Mouse (Mus musculus) myocyte (in vitro differentiated cells): ENCODE results near the gene Pex7. TPM values are rescaled to one million over a fixed set of nuclear protein-coding genes. Genes with fewer than 3 reads are reported as not detected.

ENCODE experiments used
- H3K27me3 ChIP-seq: one replicate; pipeline ENCODE4 v1.6.1; 2011; ENCODE audit not compliant: control insufficient read depth, insufficient read depth, insufficient read length
- H3K36me3 ChIP-seq: one replicate; pipeline ENCODE4 v1.6.1; 2011; ENCODE audit not compliant: control insufficient read depth, insufficient read depth
- H3K4me2 ChIP-seq: one replicate; pipeline ENCODE4 v1.6.1; 2011; ENCODE audit warnings: low read depth, control low read depth
- H3K4me3 ChIP-seq: one replicate; pipeline ENCODE4 v1.5.1; 2011; ENCODE audit warnings: mild to moderate bottlenecking, control low read depth, moderate library complexity
- H3K79me2 ChIP-seq: one replicate; pipeline ENCODE4 v1.6.1; 2011; ENCODE audit not compliant: control insufficient read depth, insufficient read depth
- H3ac ChIP-seq: one replicate; pipeline ENCODE4 v1.6.1; 2011; ENCODE audit not compliant: control insufficient read depth, insufficient read length
- CEBPB ChIP-seq: IDR thresholded peaks from 2 replicates; pipeline ENCODE4 v1.6.1; 2011; ENCODE audit warnings: mild to moderate bottlenecking, moderate library complexity; ENCODE audit not compliant: poor library complexity, insufficient read depth, severe bottlenecking
- E2F4 ChIP-seq: IDR thresholded peaks from one replicate; pipeline ENCODE4 v1.6.1; 2011; ENCODE audit warnings: mild to moderate bottlenecking, control low read depth, moderate library complexity; ENCODE audit not compliant: insufficient read depth
- MAX ChIP-seq: IDR thresholded peaks from one replicate; pipeline ENCODE4 v1.6.1; 2011; ENCODE audit warnings: low read depth, mild to moderate bottlenecking, control low read depth
- MYOD1 ChIP-seq, 3 experiments: IDR thresholded peaks; one replicate each; pipeline ENCODE4 v1.6.1; 2011; ENCODE audit warnings: control low read depth in 2 of 3, low read depth in 2 of 3, mild to moderate bottlenecking in 2 of 3, moderate library complexity in 1 of 3; ENCODE audit not compliant: insufficient read length in 2 of 3, control insufficient read depth in 1 of 3
- MYOG ChIP-seq, 3 experiments: IDR thresholded peaks; one replicate each; pipeline ENCODE4 v1.6.1; 2011; ENCODE audit warnings: control low read depth in 2 of 3, low read depth in 2 of 3, mild to moderate bottlenecking in 2 of 3; ENCODE audit not compliant: insufficient read length in 2 of 3, control insufficient read depth in 1 of 3, insufficient read depth in 1 of 3
- POLR2A ChIP-seq: IDR thresholded peaks from one replicate; pipeline ENCODE4 v1.6.1; 2011; ENCODE audit warnings: low read depth, mild to moderate bottlenecking, control low read depth, moderate library complexity; ENCODE audit not compliant: insufficient read length
- POLR2AphosphoS2 ChIP-seq: IDR thresholded peaks from one replicate; pipeline ENCODE4 v1.6.1; 2011; ENCODE audit warnings: low read depth, control low read depth; ENCODE audit not compliant: insufficient read length
- REST ChIP-seq: IDR thresholded peaks from one replicate; pipeline ENCODE4 v1.6.1; 2011; ENCODE audit warnings: mild to moderate bottlenecking, control low read depth, moderate library complexity; ENCODE audit not compliant: insufficient read depth, insufficient read length
- SRF ChIP-seq: IDR thresholded peaks from one replicate; pipeline ENCODE4 v1.6.1; 2011; ENCODE audit warnings: low read depth; ENCODE audit not compliant: control insufficient read depth, insufficient read length
- TCF12 ChIP-seq: IDR thresholded peaks from one replicate; pipeline ENCODE4 v1.6.1; 2011; ENCODE audit warnings: mild to moderate bottlenecking, control low read depth; ENCODE audit not compliant: poor library complexity, insufficient read depth, severe bottlenecking
- TCF3 ChIP-seq: IDR thresholded peaks from one replicate; pipeline ENCODE4 v1.6.1; 2011; ENCODE audit warnings: low read depth, control low read depth; ENCODE audit not compliant: insufficient read length
- USF1 ChIP-seq: IDR thresholded peaks from one replicate; pipeline ENCODE4 v1.6.1; 2011; ENCODE audit warnings: low read depth, mild to moderate bottlenecking, control low read depth, moderate library complexity
- polyA plus RNA-seq: library from polyadenylated mRNA; unstranded; fragments of >200 nt; fragmentation: generic; extraction: Trizol; gene quantifications from one replicate; pipeline ENCODE4 v1.2.1, GENCODE M21; 2012; ENCODE audit warnings: missing spikeins

Pex7 gene
- polyA plus RNA-seq, 1 experiment = 7.9 TPM

GRCm38 (mm10) chr10:19893146-19893545 is 14.3 kb downstream of the Pex7 start:
- TF ChIP-seq CEBPB = no peak
- TF ChIP-seq TCF3 = no peak
- no peak for TF ChIP-seq MAX
- no peak for TF ChIP-seq POLR2AphosphoS2
- no peak for TF ChIP-seq MYOD1 (IDR thresholded peaks at IDR 0.05; ENCODE audit: control insufficient read depth in 1 of 3, insufficient read length in 2 of 3, low read depth in 2 of 3)
- TF ChIP-seq MYOG (IDR thresholded peaks at IDR 0.05; ENCODE audit: control insufficient read depth in 1 of 3, insufficient read depth in 1 of 3, insufficient read length in 2 of 3, low read depth in 2 of 3) = no peak
- no peaks in the 10 kb centered on the region for H3K79me2 ChIP-seq

GRCm38 (mm10) chr10:19891686-19892085 is 15.8 kb downstream of the Pex7 start:
- no peaks in the 10 kb centered on the region for H3K79me2 ChIP-seq
- no peak overlapping the region for H3K4me2 ChIP-seq
- TF ChIP-seq CEBPB = no peak
- no peak for TF ChIP-seq USF1
- no peaks in the 10 kb centered on the region for H3K27me3 ChIP-seq
- H3ac ChIP-seq = no peak overlapping the region
- no peaks in the 10 kb centered on the region for H3K36me3 ChIP-seq
- H3K4me3 ChIP-seq = no peak overlapping the region

More at GRCm38 (mm10) chr10:19893146-19893545, 14.3 kb downstream of the Pex7 start:
- Histone ChIP-seq H3K4me2 (no peak overlapping the region), H3K36me3 (no peaks in the 10 kb centered on the region), H3K4me3 (no peak overlapping the region), H3ac (no peak overlapping the region), H3K27me3 (no peaks in the 10 kb centered on the region)

DNA sequence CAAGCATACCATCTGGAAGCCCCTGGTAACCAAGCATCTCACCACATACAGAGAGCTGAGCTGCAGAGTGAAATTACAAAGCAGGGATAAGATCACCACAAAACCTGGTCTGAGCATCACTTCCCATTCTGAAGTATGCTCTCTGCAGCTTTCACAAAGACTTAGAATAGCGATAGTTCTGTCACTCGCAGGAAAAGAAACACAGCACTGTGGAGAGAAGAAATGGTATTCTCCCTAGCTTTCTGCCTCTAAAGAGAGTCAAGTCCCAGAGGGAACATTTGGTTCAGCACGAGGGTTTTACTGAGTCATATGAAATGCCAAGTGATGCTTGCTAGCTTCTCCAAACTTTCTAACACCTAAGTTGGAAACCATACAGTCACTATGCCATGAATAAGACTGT is 17.6 kb downstream of the Pex7 start:
- no peak overlapping the region for H3K4me3 ChIP-seq
- no peak overlapping the region for H3K4me2 ChIP-seq
- no peak overlapping the region for H3ac ChIP-seq
- H3K27me3 ChIP-seq = no peaks in the 10 kb centered on the region
- no peaks in the 10 kb centered on the region for H3K36me3 ChIP-seq
- TF ChIP-seq TCF12 (no peak), MYOG (IDR thresholded peaks at IDR 0.05; ENCODE audit: control insufficient read depth in 1 of 3, insufficient read depth in 1 of 3, insufficient read length in 2 of 3, low read depth in 2 of 3) (no peak), MAX (no peak), CEBPB (no peak), SRF (no peak), REST (no peak), POLR2A (no peak), TCF3 (no peak), USF1 (no peak), POLR2AphosphoS2 (no peak), E2F4 (no peak), MYOD1 (IDR thresholded peaks at IDR 0.05; ENCODE audit: control insufficient read depth in 1 of 3, insufficient read length in 2 of 3, low read depth in 2 of 3) (no peak)
- H3K79me2 ChIP-seq = no peaks in the 10 kb centered on the region

- Histone ChIP-seq H3K79me2 (no peaks in the 10 kb centered on the region), H3K27me3 (no peaks in the 10 kb centered on the region), H3K36me3 (no peaks in the 10 kb centered on the region), H3K4me2 (no peak overlapping the region), H3ac (no peak overlapping the region), H3K4me3 (no peak overlapping the region)
- TF ChIP-seq TCF12 (no peak), REST (no peak), USF1 (no peak), SRF (no peak), TCF3 (no peak), MAX (no peak), CEBPB (no peak), MYOG (IDR thresholded peaks at IDR 0.05; ENCODE audit: control insufficient read depth in 1 of 3, insufficient read depth in 1 of 3, insufficient read length in 2 of 3, low read depth in 2 of 3) (no peak), POLR2A (no peak), E2F4 (no peak), POLR2AphosphoS2 (no peak), MYOD1 (IDR thresholded peaks at IDR 0.05; ENCODE audit: control insufficient read depth in 1 of 3, insufficient read length in 2 of 3, low read depth in 2 of 3) (no peak)
Observed at GRCm38 (mm10) chr10:19886249-19886648, 21.2 kb downstream of the Pex7 start.

GRCm38 (mm10) chr10:19884409-19884808 is 23.1 kb downstream of the Pex7 start:
- H3K27me3 ChIP-seq = no peaks in the 10 kb centered on the region
- no peaks in the 10 kb centered on the region for H3K79me2 ChIP-seq
- H3K4me3 ChIP-seq = no peak overlapping the region
- H3K4me2 ChIP-seq = no peak overlapping the region
- TF ChIP-seq TCF12 = no peak
- TF ChIP-seq POLR2AphosphoS2 = no peak
- no peak for TF ChIP-seq CEBPB
- TF ChIP-seq E2F4 = no peak
- no peak for TF ChIP-seq REST
- no peak for TF ChIP-seq USF1
- no peak for TF ChIP-seq MYOG (IDR thresholded peaks at IDR 0.05; ENCODE audit: control insufficient read depth in 1 of 3, insufficient read depth in 1 of 3, insufficient read length in 2 of 3, low read depth in 2 of 3)
- no peak for TF ChIP-seq MYOD1 (IDR thresholded peaks at IDR 0.05; ENCODE audit: control insufficient read depth in 1 of 3, insufficient read length in 2 of 3, low read depth in 2 of 3)
- no peak for TF ChIP-seq SRF
- no peak for TF ChIP-seq MAX
- no peak for TF ChIP-seq POLR2A
- TF ChIP-seq TCF3 = no peak
- H3K36me3 ChIP-seq = no peaks in the 10 kb centered on the region
- H3ac ChIP-seq = no peak overlapping the region
